Mouse (Mus musculus) left cerebral cortex, adult 18-20 months (tissue): ENCODE measurements around the gene Klhl3. TPM values are rescaled to one million over a fixed set of nuclear protein-coding genes. Genes with fewer than 3 reads are reported as not detected.

Experiments
- DNase-seq, 2 experiments: peaks; one replicate each; pipeline ENCODE4 v3.0.0; 2021 to 2022; ENCODE audit warnings: low spot score in 2 of 2, mixed read lengths in 1 of 2
- microRNA-seq, 2 experiments: library from miRNA; unstranded; fragments of <30 nt; microRNA quantifications; one replicate each; pipeline ENCODE4 v1.2.0; 2021
- total RNA-seq, 2 experiments: library from RNA; stranded (reverse); gene quantifications; 2 replicates each; pipeline ENCODE4 v1.2.3; 2021

The Klhl3 gene
- total RNA-seq, 2 experiments from 2014 or later, result 30.1 to 33.9 TPM

DNA sequence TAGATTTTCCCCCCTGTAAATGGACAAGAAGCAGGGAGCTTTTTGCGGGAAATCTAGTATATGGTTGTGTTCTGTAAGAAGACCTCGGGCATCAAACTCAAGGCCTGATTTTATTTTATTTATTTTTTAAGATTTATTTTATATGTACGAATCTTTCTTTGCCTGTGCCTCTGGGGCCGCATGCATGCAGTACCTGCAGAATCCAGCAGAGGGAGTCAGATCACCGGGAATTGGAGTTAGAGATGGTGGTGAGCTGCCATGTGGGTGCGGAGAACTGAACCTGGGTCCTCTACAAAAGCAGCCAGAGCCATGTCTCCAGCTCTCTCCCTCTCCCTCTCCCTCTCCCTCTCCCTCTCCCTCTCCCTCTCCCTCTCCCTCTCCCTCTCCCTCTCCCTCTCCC, 135.7 kb downstream of the Klhl3 start:
- no peak for DNase-seq

DNA sequence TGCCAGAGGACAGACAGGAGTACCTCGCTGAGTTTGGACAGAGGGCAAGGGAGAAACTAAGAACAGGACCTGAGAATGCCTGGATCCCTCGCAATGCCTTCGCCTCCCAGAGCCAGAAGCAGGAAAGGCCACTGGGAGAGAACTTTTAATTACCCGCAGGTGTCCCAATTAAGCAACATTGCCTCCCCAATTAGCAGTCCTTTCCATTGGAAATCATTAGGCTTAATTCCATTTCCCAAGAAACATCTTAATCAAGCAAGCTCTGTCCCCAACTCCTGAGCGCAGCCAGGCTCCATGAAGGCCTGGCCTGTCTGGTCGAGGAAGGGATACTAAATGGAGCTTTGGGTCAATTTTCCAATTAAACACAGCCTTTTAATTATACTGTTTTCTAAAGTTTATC, 147.7 kb downstream of the Klhl3 start:
- no peak for DNase-seq

DNA sequence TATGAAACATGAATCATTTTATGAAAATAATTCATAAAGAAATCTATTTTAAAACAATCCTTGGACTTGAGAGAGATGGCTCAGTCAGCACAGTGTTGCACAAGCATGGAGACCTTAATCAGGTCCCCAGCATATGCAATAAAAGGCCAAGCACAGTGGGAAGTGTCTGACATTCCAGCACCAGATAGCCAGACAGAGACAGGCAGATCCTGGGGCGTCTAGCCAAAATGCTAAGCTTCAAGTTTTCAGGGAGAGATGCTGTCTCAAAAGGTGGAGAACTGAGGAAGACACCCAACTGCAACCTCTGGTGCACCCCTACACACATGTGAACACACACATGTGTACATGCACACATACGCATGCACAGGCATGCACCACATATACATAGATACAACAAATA, 153.1 kb downstream of the Klhl3 start:
- no peak for DNase-seq

DNA sequence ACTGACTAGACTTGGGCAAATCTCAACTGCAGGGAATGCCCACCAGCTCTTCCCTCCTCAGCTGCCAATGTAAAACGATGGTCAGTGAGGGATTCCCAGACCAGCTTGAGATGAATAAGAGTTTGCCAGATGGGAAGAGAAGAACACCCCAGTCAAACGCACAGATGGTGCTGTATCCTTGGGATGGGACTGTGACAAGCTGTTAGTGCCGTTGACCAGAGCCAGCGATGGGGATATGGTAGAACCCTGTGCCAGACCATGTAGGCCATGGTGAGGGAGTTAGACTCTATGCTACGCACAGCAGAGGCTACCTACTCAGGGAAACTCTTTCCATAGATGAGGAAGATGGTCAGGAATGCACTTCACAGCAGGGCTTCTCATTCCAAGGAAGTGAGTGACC, 153.6 kb downstream of the Klhl3 start:
- no peak for DNase-seq

Small RNAs within 50 kb of the gene (microRNA-seq; reads per million reads assigned to microRNA genes)
- gene Mir874, result 1,217 to 3,154 reads per million in 2 experiments

Other genes with a start within 250 kb of the Klhl3 start
- 100 to 1,000 TPM; 279 to 300 TPM for gene Spock1, start 205.3 kb downstream of the Klhl3 start, total RNA-seq
- gene Hnrnpa0, start 15.0 kb upstream of the Klhl3 start, total RNA-seq, result 100 to 1,000 TPM; 125 to 127 TPM
- gene Idnk, start 44.1 kb upstream of the Klhl3 start, total RNA-seq, result 10 to 100 TPM; 29.6 to 33.2 TPM
- gene Ubqln1, start 102.1 kb upstream of the Klhl3 start, total RNA-seq, result 100 to 1,000 TPM; 155 to 162 TPM
- 10 to 100 TPM; 17.4 to 18.2 TPM for gene Gkap1, start 162.1 kb upstream of the Klhl3 start, total RNA-seq
- 1 to 10 TPM; 3.6 to 3.8 TPM for gene Kif27, start 245.5 kb upstream of the Klhl3 start, total RNA-seq